Mouse (Mus musculus) neural tube, embryonic 15.5 days (tissue): ENCODE results near the gene Hcn1. TPM values are rescaled to one million over a fixed set of nuclear protein-coding genes. Genes with fewer than 3 reads are reported as not detected.

Source experiments
- ATAC-seq: fragments of 200-750 bp; cut with Nextera tagmentation; 2 replicates; pipeline ENCODE4 v1.8.0; 2017; ENCODE audit warnings: mild to moderate bottlenecking, moderate TSS enrichment, moderate library complexity; ENCODE audit not compliant: low FRiP score
- H3K27ac ChIP-seq: fragments of 300-500 bp; sonication (generic); replicated peaks from 2 replicates; pipeline ENCODE4 v1.5.1; 2015; ENCODE audit warnings: mild to moderate bottlenecking, inconsistent platforms
- H3K27me3 ChIP-seq: fragments of 300-500 bp; sonication (generic); replicated peaks from 2 replicates; pipeline ENCODE4 v1.6.1; 2015; ENCODE audit warnings: inconsistent platforms
- H3K36me3 ChIP-seq: fragments of 300-500 bp; sonication (generic); 2 replicates; pipeline ENCODE4 v1.6.1; 2015; ENCODE audit warnings: inconsistent platforms
- H3K4me1 ChIP-seq: fragments of 300-500 bp; sonication (generic); 2 replicates; pipeline ENCODE4 v1.6.1; 2015; ENCODE audit warnings: inconsistent platforms
- H3K4me2 ChIP-seq: fragments of 300-500 bp; sonication (generic); 2 replicates; pipeline ENCODE4 v1.6.1; 2015; ENCODE audit warnings: inconsistent platforms, mild to moderate bottlenecking, moderate library complexity
- H3K4me3 ChIP-seq: fragments of 300-500 bp; sonication (generic); replicated peaks from 2 replicates; pipeline ENCODE4 v1.5.1; 2015; ENCODE audit warnings: mild to moderate bottlenecking, inconsistent platforms
- H3K9ac ChIP-seq: fragments of 300-500 bp; sonication (generic); replicated peaks from 2 replicates; pipeline ENCODE4 v1.6.1; 2015; ENCODE audit warnings: mild to moderate bottlenecking, inconsistent platforms
- H3K9me3 ChIP-seq: fragments of 300-500 bp; sonication (generic); replicated peaks from 2 replicates; pipeline ENCODE4 v1.6.1; 2016; ENCODE audit warnings: inconsistent platforms
- WGBS: fragments of 180-500 bp; shearing (Covaris S2); methylation state at CpG from one replicate; pipeline ENCODE4 v1.1.7; 2015; ENCODE audit warnings: mixed read lengths; 5-methylcytosine and 5-hydroxymethylcytosine counted together
- polyA plus RNA-seq: library from polyadenylated mRNA; unstranded; fragments of >200 nt; fragmentation: Nextera tagmentation; extraction: Ambion mirVana; gene quantifications from 2 replicates; pipeline ENCODE4 v1.2.1, GENCODE M21; 2015

The Hcn1 gene
- polyA plus RNA-seq, 1 experiment from 2014 or later = 1.2 TPM

GRCm38 (mm10) chr13:117706496-117706895, 104.4 kb downstream of the Hcn1 start:
- no peak for ATAC-seq
- Histone ChIP-seq H3K27ac (no peak overlapping the region), H3K9me3 (no peaks in the 10 kb centered on the region), H3K36me3 (no peaks in the 10 kb centered on the region), H3K4me3 (no peak overlapping the region), H3K4me1 (no peaks in the 10 kb centered on the region), H3K27me3 (no peaks in the 10 kb centered on the region), H3K4me2 (no peak overlapping the region), H3K9ac (no peak overlapping the region)
- WGBS = 55% methylated on average over 2 of the region's 2 CpGs

GRCm38 (mm10) chr13:117706986-117707738, 105.0 kb downstream of the Hcn1 start:
- ATAC-seq = no peak
- WGBS = 77% methylated on average over 11 of the region's 11 CpGs
- Histone ChIP-seq H3K9ac (no peak overlapping the region), H3K27me3 (no peaks in the 10 kb centered on the region), H3K4me2 (no peak overlapping the region), H3K4me3 (no peak overlapping the region), H3K27ac (no peak overlapping the region), H3K9me3 (no peaks in the 10 kb centered on the region), H3K36me3 (no peaks in the 10 kb centered on the region), H3K4me1 (no peaks in the 10 kb centered on the region)

- ATAC-seq = no peak
- Histone ChIP-seq H3K4me1 (no peaks in the 10 kb centered on the region), H3K27me3 (no peaks in the 10 kb centered on the region), H3K4me2 (no peak overlapping the region), H3K36me3 (no peaks in the 10 kb centered on the region), H3K9ac (no peak overlapping the region), H3K9me3 (no peaks in the 10 kb centered on the region), H3K4me3 (no peak overlapping the region), H3K27ac (no peak overlapping the region)
Observed at GRCm38 (mm10) chr13:117710811-117711210, 108.7 kb downstream of the Hcn1 start.

- Histone ChIP-seq H3K9me3 (no peaks in the 10 kb centered on the region), H3K4me1 (no peaks in the 10 kb centered on the region), H3K4me3 (no peak overlapping the region), H3K9ac (no peak overlapping the region), H3K27me3 (no peaks in the 10 kb centered on the region), H3K4me2 (no peak overlapping the region), H3K27ac (no peak overlapping the region), H3K36me3 (no peaks in the 10 kb centered on the region)
- ATAC-seq = 0 out of 2 replicates have a peak, but pooled peaks have one; percentile 35
- 52% methylated on average over 4 of the region's 4 CpGs for WGBS
Observed at GRCm38 (mm10) chr13:117722090-117722489, 120.0 kb downstream of the Hcn1 start.

- H3K27ac ChIP-seq = no peak overlapping the region
- no peak overlapping the region for H3K4me3 ChIP-seq
- H3K4me2 ChIP-seq = no peak overlapping the region
- H3K4me1 ChIP-seq = no peaks in the 10 kb centered on the region
- WGBS = 85% methylated on average over 3 of the region's 3 CpGs
- H3K9me3 ChIP-seq = no peaks in the 10 kb centered on the region
- no peaks in the 10 kb centered on the region for H3K27me3 ChIP-seq
- H3K36me3 ChIP-seq = no peaks in the 10 kb centered on the region
- ATAC-seq = no peak
- H3K9ac ChIP-seq = no peak overlapping the region
Observed at GRCm38 (mm10) chr13:117724083-117724482, 122.0 kb downstream of the Hcn1 start.

GRCm38 (mm10) chr13:117728393-117728792, 126.3 kb downstream of the Hcn1 start:
- no peak overlapping the region for H3K27ac ChIP-seq
- no peak overlapping the region for H3K4me3 ChIP-seq
- no peak overlapping the region for H3K4me2 ChIP-seq
- ATAC-seq = no peak
- H3K9me3 ChIP-seq = no peaks in the 10 kb centered on the region
- H3K4me1 ChIP-seq = no peaks in the 10 kb centered on the region
- H3K36me3 ChIP-seq = no peaks in the 10 kb centered on the region
- WGBS = 89% methylated on average over 2 of the region's 2 CpGs
- no peak overlapping the region for H3K9ac ChIP-seq
- H3K27me3 ChIP-seq = no peaks in the 10 kb centered on the region

- Histone ChIP-seq H3K9me3 (no peaks in the 10 kb centered on the region), H3K27ac (no peak overlapping the region), H3K9ac (no peak overlapping the region), H3K36me3 (no peaks in the 10 kb centered on the region), H3K4me1 (no peaks in the 10 kb centered on the region), H3K4me3 (no peak overlapping the region), H3K27me3 (no peaks in the 10 kb centered on the region), H3K4me2 (no peak overlapping the region)
- ATAC-seq = no peak
Observed at GRCm38 (mm10) chr13:117732738-117733137, 130.6 kb downstream of the Hcn1 start.

- Histone ChIP-seq H3K27me3 (no peaks in the 10 kb centered on the region), H3K9me3 (no peaks in the 10 kb centered on the region), H3K4me3 (no peak overlapping the region), H3K4me1 (no peaks in the 10 kb centered on the region), H3K27ac (no peak overlapping the region), H3K36me3 (no peaks in the 10 kb centered on the region), H3K4me2 (no peak overlapping the region), H3K9ac (no peak overlapping the region)
- no peak for ATAC-seq
- WGBS = 95% methylated on average over 3 of the region's 3 CpGs
Observed at GRCm38 (mm10) chr13:117744451-117744850, 142.3 kb downstream of the Hcn1 start.

GRCm38 (mm10) chr13:117745173-117745572, 143.1 kb downstream of the Hcn1 start:
- WGBS = 86% methylated on average over 3 of the region's 3 CpGs
- no peak overlapping the region for H3K9ac ChIP-seq
- ATAC-seq = no peak

GRCm38 (mm10) chr13:117765487-117765886, 163.4 kb downstream of the Hcn1 start:
- no peak overlapping the region for H3K27ac ChIP-seq
- peak; percentile 70 for ATAC-seq
- no peaks in the 10 kb centered on the region for H3K27me3 ChIP-seq
- H3K9me3 ChIP-seq = no peaks in the 10 kb centered on the region
- H3K9ac ChIP-seq = no peak overlapping the region
- H3K4me2 ChIP-seq = no peak overlapping the region
- H3K4me3 ChIP-seq = no peak overlapping the region
- no peaks in the 10 kb centered on the region for H3K4me1 ChIP-seq
- H3K36me3 ChIP-seq = no peaks in the 10 kb centered on the region
- 69% methylated on average over 6 of the region's 6 CpGs for WGBS

More at GRCm38 (mm10) chr13:117745173-117745572, 143.1 kb downstream of the Hcn1 start:
- Histone ChIP-seq H3K4me1 (no peaks in the 10 kb centered on the region), H3K4me3 (no peak overlapping the region), H3K27ac (no peak overlapping the region), H3K27me3 (no peaks in the 10 kb centered on the region), H3K9me3 (no peaks in the 10 kb centered on the region), H3K36me3 (no peaks in the 10 kb centered on the region), H3K4me2 (no peak overlapping the region)

- no peaks in the 10 kb centered on the region for H3K36me3 ChIP-seq
- 95% methylated on average over 2 of the region's 2 CpGs for WGBS
Observed at GRCm38 (mm10) chr13:117785376-117785775, 183.3 kb downstream of the Hcn1 start.

GRCm38 (mm10) chr13:117792861-117793260, 190.7 kb downstream of the Hcn1 start:
- Histone ChIP-seq H3K4me1 (no peaks in the 10 kb centered on the region), H3K9me3 (no peaks in the 10 kb centered on the region), H3K27ac (no peak overlapping the region), H3K36me3 (no peaks in the 10 kb centered on the region), H3K4me3 (no peak overlapping the region), H3K27me3 (no peaks in the 10 kb centered on the region), H3K9ac (no peak overlapping the region), H3K4me2 (no peak overlapping the region)
- 65% methylated on average over 1 of the region's 1 CpGs for WGBS
- ATAC-seq = no peak

More at GRCm38 (mm10) chr13:117785376-117785775, 183.3 kb downstream of the Hcn1 start:
- H3K9me3 ChIP-seq = no peaks in the 10 kb centered on the region
- H3K27ac ChIP-seq = no peak overlapping the region
- no peak overlapping the region for H3K4me3 ChIP-seq
- H3K4me2 ChIP-seq = no peak overlapping the region
- no peaks in the 10 kb centered on the region for H3K4me1 ChIP-seq
- no peak for ATAC-seq
- H3K27me3 ChIP-seq = no peaks in the 10 kb centered on the region
- H3K9ac ChIP-seq = no peak overlapping the region
